Mouse (Mus musculus) heart, embryonic 10.5 days (tissue): ENCODE results near the gene Nav3. TPM values are rescaled to one million over a fixed set of nuclear protein-coding genes. Genes with fewer than 3 reads are reported as not detected.

Experiments used
- DNase-seq: peaks from one replicate; pipeline ENCODE4 v3.0.0-alpha.2; 2017; ENCODE audit warnings: low spot score
- H3K27ac ChIP-seq: fragments of 300-500 bp; sonication (generic); 2 replicates; pipeline ENCODE4 v1.5.1; 2016; ENCODE audit warnings: mild to moderate bottlenecking
- H3K27me3 ChIP-seq: fragments of 300-500 bp; sonication (generic); 2 replicates; pipeline ENCODE4 v1.6.1; 2016; ENCODE audit warnings: mild to moderate bottlenecking; ENCODE audit not compliant: poor library complexity, insufficient read depth, severe bottlenecking
- H3K36me3 ChIP-seq: fragments of 300-500 bp; sonication (generic); 2 replicates; pipeline ENCODE4 v1.6.1; 2016; ENCODE audit warnings: mild to moderate bottlenecking, moderate library complexity
- H3K4me1 ChIP-seq: fragments of 300-500 bp; sonication (generic); 2 replicates; pipeline ENCODE4 v1.6.1; 2016; ENCODE audit warnings: mild to moderate bottlenecking
- H3K4me3 ChIP-seq: fragments of 300-500 bp; sonication (generic); 2 replicates; pipeline ENCODE4 v1.5.1; 2016; ENCODE audit warnings: mild to moderate bottlenecking, moderate library complexity
- H3K9me3 ChIP-seq: fragments of 300-500 bp; sonication (generic); 2 replicates; pipeline ENCODE4 v1.6.1; 2016; ENCODE audit warnings: mild to moderate bottlenecking, moderate library complexity
- WGBS: fragments of 180-500 bp; shearing (Covaris S2); methylation state at CpG from one replicate; pipeline ENCODE4 v1.1.7; 2016; 5-methylcytosine and 5-hydroxymethylcytosine counted together
- polyA plus RNA-seq: library from polyadenylated mRNA; unstranded; fragments of >200 nt; fragmentation: Nextera tagmentation; extraction: Ambion mirVana; gene quantifications from 2 replicates; pipeline ENCODE4 v1.2.1, GENCODE M21; 2016

The Nav3 gene
- polyA plus RNA-seq, 1 experiment from 2014 or later = 1.6 TPM

DNA sequence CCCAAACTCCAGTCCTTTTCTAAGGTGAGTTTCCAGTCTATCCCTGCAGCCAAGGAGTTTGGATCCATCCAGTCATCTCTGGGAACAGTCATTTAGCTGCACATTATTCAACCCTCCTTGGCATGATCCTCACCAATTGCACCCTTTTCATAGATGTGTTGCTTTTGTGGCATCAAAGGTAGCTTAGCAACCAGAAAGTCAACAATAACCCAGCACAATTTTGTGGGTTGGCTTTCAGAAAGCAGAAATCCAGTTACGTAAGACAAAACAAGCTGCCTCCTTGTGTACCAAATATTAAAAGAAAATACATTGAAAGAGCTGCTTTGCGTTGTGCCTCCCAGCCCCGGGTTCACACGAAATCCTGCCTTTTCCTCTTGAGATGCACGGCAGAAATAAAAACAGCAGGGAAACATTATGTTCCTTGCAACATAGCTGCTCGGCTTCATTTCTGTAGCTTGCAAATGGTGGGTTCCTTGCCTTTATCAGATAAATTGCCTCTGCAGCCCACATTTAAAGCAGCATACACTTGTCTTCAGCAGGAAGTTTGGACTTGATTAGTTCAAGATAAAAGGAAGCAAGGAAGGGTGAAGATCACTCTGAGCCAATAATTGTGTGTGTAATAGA is 222.6 kb downstream of the Nav3 start:
- no peaks in the 10 kb centered on the region for H3K27me3 ChIP-seq
- no peak overlapping the region for H3K4me3 ChIP-seq
- H3K4me1 ChIP-seq = peaks cover 10% of the 10 kb centered on the region
- no peaks in the 10 kb centered on the region for H3K9me3 ChIP-seq
- no peak for DNase-seq
- no peaks in the 10 kb centered on the region for H3K36me3 ChIP-seq
- 76% methylated on average over 6 of the region's 6 CpGs for WGBS
- no peak overlapping the region for H3K27ac ChIP-seq

DNA sequence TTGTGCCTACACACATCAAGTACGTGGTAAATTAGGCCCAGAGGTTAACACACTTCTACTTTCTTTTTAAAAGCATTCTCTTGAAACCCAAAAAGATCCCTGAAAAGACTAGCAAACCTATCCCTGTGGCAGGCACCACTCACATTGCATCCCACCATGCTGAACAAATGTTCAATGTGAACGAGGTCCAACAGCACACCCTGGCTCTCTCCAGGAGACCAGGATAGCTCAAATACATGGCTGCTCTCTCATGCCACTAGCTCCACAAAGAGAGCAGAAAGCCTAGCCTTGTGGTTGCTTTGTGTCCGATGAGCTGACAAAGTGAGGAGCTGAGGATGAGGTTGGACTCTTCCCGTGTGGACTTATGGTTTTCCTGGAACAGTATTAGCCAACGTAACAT is 249.6 kb downstream of the Nav3 start:
- WGBS = 84% methylated on average over 5 of the region's 5 CpGs

DNA sequence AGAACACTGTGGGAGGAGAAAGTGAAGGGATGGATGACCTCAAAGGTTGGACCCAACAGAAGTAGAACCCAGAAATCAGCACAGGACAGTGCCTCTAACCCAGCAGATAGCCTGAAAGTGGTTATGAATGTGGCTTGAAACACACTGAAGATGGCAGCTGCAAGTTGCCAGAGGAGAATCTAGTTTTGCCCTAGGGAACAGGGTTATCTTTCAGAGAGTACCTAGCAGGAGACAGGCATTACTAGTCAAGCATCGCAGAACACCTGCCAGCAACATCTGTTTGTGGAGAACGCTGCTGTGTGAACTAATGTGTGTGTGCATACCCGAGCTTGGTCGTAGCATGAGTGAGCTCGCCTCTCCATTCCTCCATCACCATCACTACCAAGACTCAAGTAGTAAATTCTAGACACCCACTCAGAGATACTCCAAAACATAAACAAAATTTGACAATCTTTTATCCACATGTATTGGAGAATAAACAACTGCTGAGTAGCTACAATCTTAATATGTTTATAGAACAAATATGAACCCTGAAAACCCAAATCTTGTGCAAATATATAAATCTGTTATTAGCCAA is 251.8 kb downstream of the Nav3 start:
- Histone ChIP-seq H3K27ac (no peak overlapping the region), H3K27me3 (no peaks in the 10 kb centered on the region), H3K4me1 (no peaks in the 10 kb centered on the region), H3K4me3 (no peak overlapping the region), H3K9me3 (no peaks in the 10 kb centered on the region), H3K36me3 (no peaks in the 10 kb centered on the region)
- WGBS = 88% methylated on average over 5 of the region's 5 CpGs
- no peak for DNase-seq

More for the DNA sequence above, 249.6 kb downstream of the Nav3 start:
- H3K27me3 ChIP-seq = no peaks in the 10 kb centered on the region
- H3K4me3 ChIP-seq = no peak overlapping the region
- no peak overlapping the region for H3K27ac ChIP-seq
- DNase-seq = no peak
- no peaks in the 10 kb centered on the region for H3K9me3 ChIP-seq
- no peaks in the 10 kb centered on the region for H3K4me1 ChIP-seq
- no peaks in the 10 kb centered on the region for H3K36me3 ChIP-seq

DNA sequence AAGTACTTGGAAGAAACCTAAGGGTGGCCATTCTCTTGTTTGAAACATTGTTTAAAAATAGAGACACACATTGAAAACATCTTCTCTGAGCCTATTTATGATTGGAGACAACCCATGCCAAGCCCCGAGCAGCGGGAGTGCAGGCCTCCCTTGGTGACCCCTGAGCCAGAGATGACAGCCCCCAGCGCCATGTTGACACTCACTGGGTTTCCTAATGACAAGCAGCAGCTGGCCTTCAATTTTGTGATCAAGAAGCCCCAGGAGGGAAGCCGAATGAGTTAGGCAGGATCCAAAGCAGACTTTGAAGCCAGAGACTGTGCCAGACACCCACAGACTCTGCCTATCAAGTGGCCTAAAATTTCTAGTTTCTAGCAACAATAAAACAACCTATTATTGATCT is 263.1 kb downstream of the Nav3 start:
- Histone ChIP-seq H3K9me3 (no peaks in the 10 kb centered on the region), H3K36me3 (no peaks in the 10 kb centered on the region), H3K27me3 (no peaks in the 10 kb centered on the region), H3K4me3 (no peak overlapping the region), H3K4me1 (no peaks in the 10 kb centered on the region; the same call in 1 of the 2 replicates), H3K27ac (no peak overlapping the region)
- 32% methylated on average over 4 of the region's 4 CpGs for WGBS
- no peak for DNase-seq

DNA sequence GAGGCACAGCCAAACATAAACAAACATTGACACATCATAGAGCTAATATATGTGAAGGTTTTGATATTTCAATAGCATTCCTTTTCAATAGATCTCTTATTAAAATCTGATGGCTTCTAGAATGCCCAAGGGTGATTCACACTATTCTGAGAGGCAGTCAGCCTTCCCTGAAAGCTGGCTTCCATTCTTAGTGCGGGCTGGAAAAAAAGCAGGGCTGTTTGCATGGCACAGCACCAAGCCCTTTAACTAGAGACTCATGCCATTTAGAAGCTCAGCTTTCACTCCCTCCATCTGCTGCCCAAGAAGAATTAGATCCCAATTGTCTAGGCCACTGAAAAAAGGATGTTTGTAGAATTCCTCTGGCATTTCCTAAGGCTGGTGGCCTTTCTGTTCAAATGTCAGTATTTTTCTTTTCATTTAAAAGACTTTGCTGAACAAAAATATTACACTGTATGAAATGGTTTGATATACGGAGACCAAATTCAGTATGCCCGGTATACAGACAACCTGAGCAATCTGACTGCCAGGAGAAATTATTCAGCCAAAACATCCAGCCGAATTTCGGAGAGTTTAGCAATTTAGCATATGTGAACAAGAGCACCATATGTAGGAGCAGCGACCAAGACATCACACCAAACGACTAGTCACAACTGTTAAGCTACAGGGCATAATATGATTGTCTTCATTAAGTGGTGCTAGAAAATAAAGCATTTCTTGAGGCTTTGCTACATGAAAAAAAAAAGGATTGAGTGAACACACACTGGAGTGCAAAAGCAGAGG is 263.8 kb downstream of the Nav3 start:
- Histone ChIP-seq H3K4me1 (no peaks in the 10 kb centered on the region; the same call in 1 of the 2 replicates), H3K27me3 (no peaks in the 10 kb centered on the region), H3K27ac (no peak overlapping the region), H3K4me3 (no peak overlapping the region), H3K9me3 (no peaks in the 10 kb centered on the region), H3K36me3 (no peaks in the 10 kb centered on the region)
- DNase-seq = no peak
- WGBS = 73% methylated on average over 7 of the region's 7 CpGs

DNA sequence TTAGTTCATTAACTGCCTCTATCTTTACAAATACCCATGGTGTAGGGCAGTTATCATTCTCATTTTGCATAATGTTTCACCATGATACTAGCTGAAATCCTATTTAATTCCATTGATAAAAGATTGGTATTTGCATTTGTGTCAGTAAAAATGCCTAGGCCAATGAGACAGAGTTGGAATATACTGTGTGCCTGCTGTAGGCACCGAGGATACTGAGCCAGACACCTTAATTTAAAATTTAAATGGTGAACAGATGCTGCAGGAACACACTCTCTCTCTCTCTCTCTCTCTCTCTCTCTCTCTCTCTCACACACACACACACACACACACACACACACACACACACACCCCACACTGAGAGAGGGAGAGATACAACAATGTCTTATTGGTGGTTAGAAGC is 269.8 kb downstream of the Nav3 start:
- Histone ChIP-seq H3K4me3 (no peak overlapping the region), H3K27me3 (no peaks in the 10 kb centered on the region), H3K36me3 (no peaks in the 10 kb centered on the region), H3K27ac (no peak overlapping the region), H3K9me3 (no peaks in the 10 kb centered on the region), H3K4me1 (no peaks in the 10 kb centered on the region)
- WGBS = 66% methylated on average over 1 of the region's 1 CpGs
- no peak for DNase-seq

DNA sequence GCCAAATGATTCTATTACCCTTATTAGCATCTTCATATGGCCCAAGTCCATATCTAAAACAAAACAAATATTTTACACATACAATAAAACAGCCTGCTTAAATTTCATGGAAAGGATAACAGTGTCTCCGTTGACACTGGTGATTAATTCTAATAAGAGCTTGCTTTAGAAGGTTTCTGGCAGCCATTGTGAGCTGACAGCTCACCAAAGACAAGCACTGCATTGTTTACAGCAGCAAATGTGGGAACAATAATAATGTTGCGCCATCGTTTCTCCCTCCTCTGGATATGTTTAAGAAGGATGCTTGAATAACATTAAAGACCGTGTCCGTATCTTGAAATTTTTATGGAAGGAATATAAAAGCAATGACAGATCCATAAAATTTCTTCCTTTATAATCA is 280.1 kb downstream of the Nav3 start:
- no peaks in the 10 kb centered on the region for H3K9me3 ChIP-seq
- no peaks in the 10 kb centered on the region for H3K4me1 ChIP-seq
- H3K4me3 ChIP-seq = no peak overlapping the region
- WGBS = 87% methylated on average over 5 of the region's 5 CpGs
- no peak for DNase-seq
- no peaks in the 10 kb centered on the region for H3K27me3 ChIP-seq
- H3K36me3 ChIP-seq = no peaks in the 10 kb centered on the region
- H3K27ac ChIP-seq = no peak overlapping the region

DNA sequence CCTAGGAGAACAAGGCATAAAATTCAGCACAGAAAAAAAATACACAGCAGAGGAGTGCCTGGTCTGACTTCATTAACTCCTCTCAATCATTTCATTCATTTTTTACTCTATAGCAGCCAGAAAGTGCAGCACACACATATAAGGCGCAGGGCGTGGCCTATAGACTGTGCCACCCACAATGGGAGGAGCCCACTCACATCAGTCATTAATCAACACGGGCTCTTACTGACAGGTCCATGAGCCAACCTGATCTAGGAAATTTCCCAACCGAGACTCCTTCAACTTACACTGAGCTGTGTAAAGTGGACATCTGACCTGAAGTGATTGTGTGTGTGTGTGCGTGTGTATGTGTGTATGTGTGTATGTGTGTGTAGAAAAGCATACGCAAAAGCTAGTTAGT is 286.6 kb downstream of the Nav3 start:
- Histone ChIP-seq H3K27ac (no peak overlapping the region), H3K27me3 (no peaks in the 10 kb centered on the region), H3K36me3 (no peaks in the 10 kb centered on the region), H3K9me3 (no peaks in the 10 kb centered on the region), H3K4me1 (no peaks in the 10 kb centered on the region), H3K4me3 (no peak overlapping the region)
- 80% methylated on average over 6 of the region's 6 CpGs for WGBS
- DNase-seq = no peak

DNA sequence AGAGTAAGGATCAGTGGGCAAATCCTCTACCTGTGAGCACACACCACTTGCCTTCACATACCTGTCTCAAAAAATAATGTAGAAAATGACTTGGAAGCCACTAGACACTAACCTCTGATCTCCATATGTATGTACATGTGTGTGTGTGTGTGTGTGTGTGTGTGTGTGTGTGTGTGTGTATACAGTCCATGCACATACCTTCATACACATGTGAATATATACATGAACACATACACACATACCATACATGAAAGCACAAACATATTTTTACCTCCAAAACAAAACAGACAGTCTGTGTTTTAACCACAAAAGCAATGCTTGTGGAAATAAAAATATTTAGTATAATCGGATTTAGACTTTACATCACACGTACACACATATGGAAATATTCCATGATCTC is 287.1 kb downstream of the Nav3 start:
- Histone ChIP-seq H3K4me1 (no peaks in the 10 kb centered on the region), H3K4me3 (no peak overlapping the region), H3K9me3 (no peaks in the 10 kb centered on the region), H3K27me3 (no peaks in the 10 kb centered on the region), H3K36me3 (no peaks in the 10 kb centered on the region), H3K27ac (no peak overlapping the region)
- 86% methylated on average over 2 of the region's 2 CpGs for WGBS
- no peak for DNase-seq

DNA sequence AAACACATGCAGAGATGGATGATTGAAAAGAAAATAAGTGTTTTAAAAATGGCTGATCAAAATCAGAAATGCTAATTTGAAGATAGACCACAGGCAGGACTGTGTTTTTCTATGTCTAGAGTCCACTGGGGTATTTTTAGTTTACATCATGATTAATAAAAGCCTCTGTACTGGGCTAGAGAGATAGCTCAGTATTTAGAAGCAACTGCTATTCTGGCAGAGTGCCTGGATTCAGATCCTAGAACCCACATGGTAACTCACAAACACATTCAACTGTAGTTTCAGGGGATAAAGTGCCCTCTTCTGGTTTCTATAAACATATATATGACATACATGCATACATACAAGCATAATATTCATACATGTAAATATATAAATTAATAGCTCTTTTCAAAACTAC is 293.4 kb downstream of the Nav3 start:
- Histone ChIP-seq H3K27ac (no peak overlapping the region), H3K27me3 (no peaks in the 10 kb centered on the region), H3K4me1 (peaks cover 9% of the 10 kb centered on the region), H3K4me3 (no peak overlapping the region), H3K9me3 (no peaks in the 10 kb centered on the region), H3K36me3 (no peaks in the 10 kb centered on the region)
- DNase-seq = no peak

DNA sequence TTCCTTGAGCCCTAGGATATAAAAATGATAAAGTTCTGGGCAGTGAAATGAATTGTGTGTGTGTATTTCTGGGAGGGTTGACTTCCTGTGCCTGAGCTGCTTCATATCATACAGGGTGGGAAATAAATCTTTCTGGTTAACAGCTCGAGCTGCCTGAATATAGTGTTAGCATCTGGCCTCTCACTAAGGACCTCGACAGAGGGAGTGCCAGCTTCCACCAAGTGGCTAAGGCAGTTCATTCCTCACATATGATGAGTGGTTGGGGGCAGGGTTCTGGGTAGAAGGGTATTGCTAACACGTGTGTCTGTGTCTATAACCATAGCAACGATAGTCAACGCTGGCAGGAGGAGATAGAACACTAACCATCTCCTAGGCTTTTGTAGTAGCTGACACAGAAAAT is 295.1 kb downstream of the Nav3 start:
- no peak for DNase-seq
- Histone ChIP-seq H3K4me3 (no peak overlapping the region), H3K4me1 (peaks cover 9% of the 10 kb centered on the region)

DNA sequence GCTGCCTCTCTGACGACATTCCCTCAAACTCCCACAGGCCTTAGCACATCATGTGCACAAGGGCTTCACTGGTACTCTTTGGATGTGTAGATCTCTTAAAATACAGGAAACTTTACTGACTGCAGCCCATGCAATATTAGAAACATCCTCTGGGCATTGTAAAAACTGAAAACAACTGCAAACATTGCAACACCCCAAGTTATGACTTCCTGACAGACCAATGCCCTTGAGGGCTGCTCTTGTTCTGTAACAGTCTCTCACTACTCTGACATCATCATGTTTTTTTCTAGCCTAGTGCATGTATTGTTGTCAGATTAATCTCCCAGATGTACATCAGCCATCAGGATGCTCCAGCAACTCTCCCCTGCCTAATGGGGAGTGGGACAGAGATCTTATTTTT is 296.5 kb downstream of the Nav3 start:
- 39% methylated on average over 1 of the region's 1 CpGs for WGBS
- H3K9me3 ChIP-seq = no peaks in the 10 kb centered on the region
- H3K4me3 ChIP-seq = no peak overlapping the region
- no peaks in the 10 kb centered on the region for H3K36me3 ChIP-seq
- H3K27ac ChIP-seq = no peak overlapping the region
- H3K4me1 ChIP-seq = peaks cover 9% of the 10 kb centered on the region
- no peaks in the 10 kb centered on the region for H3K27me3 ChIP-seq
- no peak for DNase-seq

More for the DNA sequence above, 295.1 kb downstream of the Nav3 start:
- H3K36me3 ChIP-seq = no peaks in the 10 kb centered on the region
- H3K9me3 ChIP-seq = no peaks in the 10 kb centered on the region
- WGBS = 65% methylated on average over 5 of the region's 5 CpGs
- H3K27me3 ChIP-seq = no peaks in the 10 kb centered on the region
- no peak overlapping the region for H3K27ac ChIP-seq

DNA sequence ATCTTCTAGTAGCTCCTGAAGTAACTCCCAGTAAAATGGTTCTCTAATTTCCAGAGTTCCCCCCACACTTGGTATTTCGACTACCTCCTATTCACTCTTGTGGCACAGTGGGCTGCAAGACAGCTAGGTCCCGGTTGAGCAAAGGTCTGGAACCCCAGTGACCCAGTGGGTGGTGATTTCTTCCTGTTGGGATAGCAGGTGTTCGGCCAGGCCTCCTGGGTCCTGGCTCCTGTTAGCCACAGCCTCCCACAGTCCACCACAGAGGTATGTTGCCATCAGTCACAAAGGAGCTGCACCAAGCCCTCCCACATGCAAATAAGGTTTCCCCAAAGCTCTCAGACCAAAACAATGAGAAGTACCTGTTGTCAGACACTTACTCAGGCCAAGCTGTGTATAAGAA is 297.9 kb downstream of the Nav3 start:
- no peak for DNase-seq
- peaks cover 9% of the 10 kb centered on the region for H3K4me1 ChIP-seq
- 49% methylated on average over 3 of the region's 3 CpGs for WGBS
- H3K9me3 ChIP-seq = no peaks in the 10 kb centered on the region
- no peak overlapping the region for H3K27ac ChIP-seq
- H3K27me3 ChIP-seq = no peaks in the 10 kb centered on the region
- no peak overlapping the region for H3K4me3 ChIP-seq
- no peaks in the 10 kb centered on the region for H3K36me3 ChIP-seq
